In the genomic region with DNA sequence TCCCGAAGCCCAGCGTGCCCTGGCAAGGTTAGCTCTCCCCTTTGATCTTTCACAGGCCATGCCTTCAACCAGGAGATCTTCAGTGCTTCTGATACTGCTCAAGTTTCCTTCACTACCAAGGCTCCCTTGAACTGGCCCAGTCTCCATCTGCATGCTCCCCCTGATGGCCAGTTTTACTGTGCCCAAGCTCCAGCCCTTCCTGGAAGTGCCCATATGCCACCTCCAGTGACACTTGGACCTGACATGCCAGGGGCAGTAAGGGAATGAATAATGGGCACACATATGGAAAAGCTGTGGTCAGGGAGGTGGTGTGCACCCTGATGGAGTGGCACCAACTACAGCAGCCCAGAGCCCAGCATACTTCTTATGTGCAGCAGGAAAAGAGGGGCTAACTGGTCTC, we compare ENCODE assay signal across 14 mouse cellular contexts.
DNase-seq lines count a peak whose midpoint lies in the region; ATAC-seq and TF ChIP-seq lines count a peak whose summit lies in the region.
"Had no signal": no experiment of that assay in that cellular context is flagged by ENCODE, and none has a peak within 500 bp of the region (broad histone marks: within the 10 kb centered on the region; RNA-seq: fewer than 3 reads in every experiment).

No protein-coding gene starts in this region.

- no peaks in the 10 kb centered on the region for H3K27me3 ChIP-seq in kidney, adult 2 months (replicated peaks; ENCODE audit: control insufficient read depth, insufficient read depth, low read length)
- no peaks in the 10 kb centered on the region for H3K27me3 ChIP-seq in kidney, embryonic 14.5 days (ENCODE audit: control insufficient read depth, insufficient read depth, low read length)
- H3K27me3 ChIP-seq in lung, postnatal 0 days (replicated peaks; ENCODE audit: insufficient read depth, low read length): no peaks in the 10 kb centered on the region

- peak; percentile 29; the same call in 1 of the 2 replicates for TF ChIP-seq CTCF in kidney, adult 2 months (conservative IDR thresholded peaks at IDR 0.05; ENCODE audit: insufficient read depth, insufficient read length, low read depth, low read length)
- peak; percentile 52 for TF ChIP-seq CTCF in lung, postnatal 0 days (IDR thresholded peaks at IDR 0.05)

- H3K36me3 ChIP-seq in kidney, adult 2 months (ENCODE audit: control insufficient read depth, insufficient read depth, low read length): no peaks in the 10 kb centered on the region
- no peaks in the 10 kb centered on the region for H3K36me3 ChIP-seq in kidney, embryonic 14.5 days (ENCODE audit: control insufficient read depth, insufficient read depth, low read length)
- no peaks in the 10 kb centered on the region for H3K36me3 ChIP-seq in lung, postnatal 0 days (ENCODE audit: insufficient read depth, low read length)
- H3K36me3 ChIP-seq: midbrain, embryonic 10.5 days had no signal

- TF ChIP-seq POLR2A in kidney, adult 2 months (IDR thresholded peaks at IDR 0.05; ENCODE audit: low read depth, low read length): no peak

- no peak for DNase-seq in kidney, adult 2 months
- DNase-seq in lung, postnatal 0 days (ENCODE audit: low spot score): no peak
- no peak for DNase-seq in lung, postnatal 25 days (ENCODE audit: low spot score)
- DNase-seq in cerebellum, postnatal 14 days: peak; percentile 40 to 58
- no peak for DNase-seq in thymus, postnatal 36 days
- no peak for DNase-seq in c-Kit-positive CD71-positive TER-119-positive erythroid progenitor cells, embryonic 14.5 days (ENCODE audit: low spot score)
- DNase-seq: adrenal gland, postnatal 14 days; heart, postnatal 36 days; right cerebral cortex, adult 18-20 months; spleen, adult 18-20 months had no signal

- no peak for ATAC-seq in kidney, embryonic 14.5 days (ENCODE audit: low FRiP score, low TSS enrichment)
- no peak for ATAC-seq in lung, postnatal 0 days
- ATAC-seq: intestine, embryonic 16.5 days had no signal

- no peak overlapping the region for H3K4me3 ChIP-seq in kidney, adult 2 months (ENCODE audit: insufficient read depth, low read depth, low read length)
- no peak overlapping the region for H3K4me3 ChIP-seq in kidney, embryonic 14.5 days (ENCODE audit: low read length)
- H3K4me3 ChIP-seq in lung, postnatal 0 days (ENCODE audit: low read depth, low read length): no peak overlapping the region
- H3K4me3 ChIP-seq: midbrain, embryonic 10.5 days; myocyte had no signal

- no peak overlapping the region for H3K27ac ChIP-seq in kidney, adult 2 months (ENCODE audit: insufficient read depth, low read depth, low read length)
- H3K27ac ChIP-seq in kidney, embryonic 14.5 days (ENCODE audit: low read depth, low read length): no peak overlapping the region
- H3K27ac ChIP-seq in lung, postnatal 0 days (ENCODE audit: low read length): no peak overlapping the region
- H3K27ac ChIP-seq: midbrain, embryonic 10.5 days had no signal

- no peaks in the 10 kb centered on the region for H3K9me3 ChIP-seq in kidney, embryonic 14.5 days (ENCODE audit: control insufficient read depth, low read length)
- H3K9me3 ChIP-seq in lung, postnatal 0 days (ENCODE audit: low read length): no peaks in the 10 kb centered on the region
- H3K9me3 ChIP-seq: midbrain, embryonic 10.5 days had no signal

- no peak overlapping the region for H3K9ac ChIP-seq in kidney, embryonic 14.5 days (ENCODE audit: low read depth, low read length)
- no peak overlapping the region for H3K9ac ChIP-seq in lung, postnatal 0 days (replicated peaks; ENCODE audit: low read depth)

- H3K4me2 ChIP-seq in kidney, embryonic 14.5 days (replicated peaks; ENCODE audit: low read depth, low read length): no peak overlapping the region
- H3K4me2 ChIP-seq in lung, postnatal 0 days (replicated peaks; ENCODE audit: low read depth, low read length): no peak overlapping the region

- TF ChIP-seq EP300 in lung, postnatal 0 days (IDR thresholded peaks at IDR 0.05): no peak

- 87% methylated on average over 2 of the region's 2 CpGs for WGBS in kidney, adult 2 months
- WGBS in kidney, embryonic 14.5 days: 33% methylated on average over 2 of the region's 2 CpGs
- 27% methylated on average over 2 of the region's 2 CpGs for WGBS in lung, postnatal 0 days

- peaks cover 29% of the 10 kb centered on the region for H3K4me1 ChIP-seq in kidney, adult 2 months (ENCODE audit: control insufficient read depth, insufficient read depth, low read length)
- peaks cover 41% of the 10 kb centered on the region for H3K4me1 ChIP-seq in kidney, embryonic 14.5 days (ENCODE audit: control insufficient read depth, insufficient read depth, low read length)
- peaks cover 11% of the 10 kb centered on the region for H3K4me1 ChIP-seq in lung, postnatal 0 days (ENCODE audit: insufficient read depth, low read depth, low read length)

Comparison
In these comparisons a context has a peak if more than half of its experiments do, and no peak if none do; other contexts are left out.
1. DNase-seq: peak in cerebellum, postnatal 14 days (2 of 2); none in kidney, adult 2 months (single experiment), lung, postnatal 0 days (single experiment), lung, postnatal 25 days (single experiment), thymus, postnatal 36 days (0 of 2) and c-Kit-positive CD71-positive TER-119-positive erythroid progenitor cells, embryonic 14.5 days (single experiment).